Mouse (Mus musculus) urinary bladder, postnatal 14 days (tissue): Measurements from ENCODE around the gene Vmn2r14.
"Not testable (repeated sequence)": the region's sequence is repeated elsewhere in the genome, so short reads cannot be mapped to it uniquely, and the experiment has no call there.

ENCODE experiments used
- DNase-seq: peaks from one replicate; pipeline ENCODE4 v3.0.0; 2021; ENCODE audit warnings: low spot score

Vmn2r14 gene

DNA sequence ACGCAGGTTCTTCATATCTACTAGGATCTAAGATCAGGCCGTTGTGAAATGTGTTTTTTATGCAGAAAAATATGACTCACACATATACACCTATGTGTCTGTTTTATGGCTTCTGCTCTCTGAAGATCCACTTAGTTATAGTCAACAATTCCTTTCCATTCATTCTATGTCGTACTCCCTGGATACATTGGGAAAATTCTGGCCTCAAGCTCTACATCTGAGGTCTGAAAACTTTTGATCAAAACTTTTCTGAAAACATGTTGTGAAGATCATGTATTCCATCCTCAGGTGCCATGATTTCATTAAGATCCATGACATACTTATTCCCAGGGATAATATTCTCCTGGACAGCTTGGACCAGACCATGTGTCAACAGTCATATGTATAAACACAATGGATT, at the start of gene Vmn2r14:
Gene Vmn2r14 (minus strand): TSS at position 101 of the 400 bp plus-strand sequence.
- no peak for DNase-seq

DNA sequence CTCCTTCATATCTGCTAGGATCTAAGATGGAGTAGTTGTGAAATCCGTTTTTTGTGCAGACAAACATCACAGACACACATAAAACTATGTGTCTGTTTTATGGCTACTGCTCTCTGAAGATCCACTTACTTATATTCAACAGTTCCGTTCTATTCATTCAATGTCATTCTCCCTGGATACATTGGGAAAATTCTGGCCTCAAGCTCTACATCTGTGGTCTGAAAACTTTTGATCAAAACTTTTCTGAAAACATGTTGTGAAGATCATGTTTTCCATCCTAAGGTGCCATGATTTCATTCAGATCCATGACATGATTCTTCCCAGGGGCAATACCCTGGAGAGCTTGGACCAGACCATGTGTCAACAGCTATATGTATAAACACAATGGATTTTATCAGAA, 32.4 kb downstream of the Vmn2r14 start, which contains the start of gene Vmn2r13:
Gene Vmn2r13 (minus strand): TSS at position 101 of the 400 bp plus-strand sequence.
- DNase-seq = not testable (repeated sequence)

GRCm38 (mm10) chr5:109166851-109167250, 57.7 kb downstream of the Vmn2r14 start:
- not testable (repeated sequence) for DNase-seq
